Mouse (Mus musculus) B cell, adult 67 days (primary cell): ENCODE data around the gene Gm10600. TPM values are rescaled to one million over a fixed set of nuclear protein-coding genes. Genes with fewer than 3 reads are reported as not detected.

Experiments used
- total RNA-seq, 2 experiments: library from RNA; stranded (reverse); gene quantifications; 4 replicates each; pipeline ENCODE4 v1.2.4; 2023

Gm10600 gene
- not detected for total RNA-seq

DNA sequence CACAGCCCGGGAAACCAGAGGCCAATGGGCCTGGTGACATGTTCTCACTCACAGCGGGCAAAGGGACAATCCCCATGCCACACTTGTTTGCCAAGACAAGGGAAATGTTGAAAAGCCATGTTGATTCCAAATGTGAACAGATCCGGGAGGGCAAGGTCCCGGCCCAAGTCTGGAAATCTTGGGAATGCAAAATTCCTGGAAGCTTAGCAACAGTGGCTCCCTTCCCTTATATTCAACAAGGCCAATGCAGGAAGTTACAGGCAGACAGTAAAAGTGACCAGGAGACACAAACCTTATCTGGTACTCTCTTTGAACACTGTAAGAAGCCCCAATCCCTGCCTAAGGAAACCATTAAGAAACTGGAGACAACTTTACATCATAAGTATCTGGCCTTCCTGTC is at the start of gene Gm10600:
Gm10600 (plus strand) TSS at position 301 of the 400 bp plus-strand sequence.

DNA sequence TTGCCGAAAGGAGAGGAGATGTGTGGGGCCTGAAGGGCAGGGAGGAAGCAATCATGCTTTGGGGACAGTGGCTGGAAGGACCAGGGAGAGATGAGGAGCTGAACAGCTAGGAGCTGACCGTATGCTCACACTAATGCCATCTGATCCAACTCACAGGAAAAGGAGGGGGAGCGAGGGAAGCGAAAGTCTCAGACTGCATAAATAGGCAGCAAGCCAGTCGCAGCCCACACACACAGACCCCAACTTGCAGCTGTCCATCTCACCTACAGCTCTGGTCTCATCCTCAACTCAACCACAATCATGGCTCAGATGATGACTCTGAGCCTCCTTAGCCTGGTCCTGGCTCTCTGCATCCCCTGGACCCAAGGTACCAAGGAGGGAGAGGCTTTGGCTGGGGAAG is 15.0 kb downstream of the Gm10600 start, which contains the start of gene Ccl21b:
Ccl21b (plus strand) TSS at position 301 of the 400 bp plus-strand sequence.

Other genes with a start within 250 kb of the Gm10600 start
- not detected for gene Gm21093, start 205.9 kb upstream of the Gm10600 start, total RNA-seq
- not detected for gene Gm3893, start 149.4 kb upstream of the Gm10600 start, total RNA-seq
- not detected for gene Gm13304, start 125.8 kb upstream of the Gm10600 start, total RNA-seq
- not detected for gene Gm13306, start 87.2 kb upstream of the Gm10600 start, total RNA-seq
- not detected for gene Gm13305, start 72.0 kb upstream of the Gm10600 start, total RNA-seq
- gene Ccl21b, start 15.1 kb downstream of the Gm10600 start, total RNA-seq: not detected
- gene Gm21953, start 53.6 kb downstream of the Gm10600 start, total RNA-seq: not detected
- not detected for gene Fam205a3, start 77.7 kb downstream of the Gm10600 start, total RNA-seq
- not detected for gene Gm21586, start 198.7 kb downstream of the Gm10600 start, total RNA-seq
- gene Gm2163, start 226.1 kb downstream of the Gm10600 start, total RNA-seq: not detected